Mouse (Mus musculus) embryonic fibroblast, embryonic 13.5 days (primary cell): Measurements from ENCODE around the gene Acot7.

Experiments
- CTCF ChIP-seq: IDR thresholded peaks from 2 replicates; pipeline ENCODE4 v1.5.1; 2011; ENCODE audit warnings: mild to moderate bottlenecking, control low read depth, low read length, moderate library complexity, borderline replicate concordance; ENCODE audit not compliant: insufficient read depth
- POLR2A ChIP-seq: IDR thresholded peaks from 2 replicates; pipeline ENCODE4 v1.6.1; 2011; ENCODE audit warnings: low read depth, mild to moderate bottlenecking, control low read depth, low read length, moderate library complexity

DNA sequence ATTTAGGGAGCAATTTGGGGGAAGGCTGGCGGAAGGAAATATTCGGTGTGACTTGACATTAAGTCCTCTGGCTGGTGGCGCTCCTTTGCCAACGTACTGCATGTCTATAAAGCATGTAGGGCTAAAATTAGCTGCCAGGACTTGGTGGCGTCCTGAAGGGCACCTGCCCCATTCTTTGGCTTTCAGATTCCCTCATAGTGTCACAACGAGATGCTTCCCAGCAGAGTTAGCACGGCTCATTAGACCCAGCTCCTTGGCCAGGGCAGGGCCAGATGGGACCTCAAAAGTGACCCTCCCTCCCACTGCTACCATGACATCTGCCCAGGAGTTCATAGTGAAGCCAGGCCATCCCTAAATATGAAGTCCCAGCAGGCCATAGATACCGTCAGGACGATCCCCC, 92.7 kb downstream of the Acot7 start:
- TF ChIP-seq POLR2A (no peak), CTCF (no peak)
